Mouse (Mus musculus) c-Kit-positive CD71-positive TER-119-negative erythroid progenitor cells, embryonic 14.5 days (primary cell): ENCODE measurements around the gene G430095P16Rik.

Experiments
- DNase-seq: peaks from one replicate; pipeline ENCODE4 v3.0.0-alpha.2; 2013; ENCODE audit warnings: low read depth

G430095P16Rik gene

GRCm38 (mm10) chr8:84771000-84771687 lies 48.3 kb downstream of the G430095P16Rik start:
- DNase-seq = no peak

DNA sequence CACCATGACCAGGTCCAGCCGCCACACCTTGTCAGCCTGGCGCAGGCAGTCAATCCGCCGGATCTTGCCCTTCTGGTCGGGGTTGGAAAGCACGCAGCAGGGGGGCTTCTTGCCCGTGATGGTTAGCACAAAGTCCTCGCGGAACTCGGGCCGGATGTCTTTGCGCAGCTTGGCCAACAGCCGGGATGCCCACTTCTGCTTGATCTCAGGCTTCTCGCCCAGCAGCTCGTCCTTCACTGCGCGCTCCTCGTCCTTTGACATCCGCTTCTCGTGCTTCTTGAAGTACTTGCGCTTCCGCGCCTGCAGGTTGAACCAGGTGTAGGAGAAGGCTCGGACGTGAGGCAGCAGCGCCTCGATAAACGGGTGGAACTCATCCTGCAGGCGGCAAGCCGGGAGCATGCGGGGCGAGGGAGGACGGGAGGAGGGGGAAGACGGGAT lies 49.2 kb downstream of the G430095P16Rik start:
- no peak for DNase-seq

GRCm38 (mm10) chr8:84772628-84773027 lies 49.8 kb downstream of the G430095P16Rik start:
- no peak for DNase-seq

- DNase-seq = no peak
These were observed 50.5 kb downstream of the G430095P16Rik start for GRCm38 (mm10) chr8:84773304-84773703.

DNA sequence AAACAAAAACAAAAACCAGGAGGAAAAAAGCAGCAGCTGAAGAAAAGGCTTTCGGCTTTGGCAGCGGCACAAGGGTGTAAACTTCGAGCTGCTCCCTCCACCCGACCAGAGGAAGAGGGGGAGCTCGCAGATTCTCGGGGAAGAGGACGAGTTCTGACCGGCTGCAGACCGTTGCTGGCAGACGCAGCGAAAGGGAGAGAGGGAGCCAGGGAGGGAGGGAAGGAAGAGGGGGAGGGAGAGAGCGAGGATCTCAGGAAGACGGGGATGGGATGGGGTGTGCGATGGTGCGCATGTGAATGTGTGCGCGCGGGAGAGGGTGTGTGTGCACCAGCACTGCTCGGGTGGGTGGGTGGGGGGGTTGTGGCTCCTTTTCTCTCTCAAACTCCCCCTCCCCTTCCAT lies 51.0 kb downstream of the G430095P16Rik start:
- no peak for DNase-seq

- DNase-seq = no peak
These were observed 51.7 kb downstream of the G430095P16Rik start for GRCm38 (mm10) chr8:84774473-84774911.

- DNase-seq = no peak
These were observed 52.3 kb downstream of the G430095P16Rik start for GRCm38 (mm10) chr8:84775105-84775591.

GRCm38 (mm10) chr8:84775621-84776113 lies 52.9 kb downstream of the G430095P16Rik start:
- DNase-seq = no peak
